Mouse (Mus musculus): ENCODE data around the gene Slc5a6. TPM values are rescaled to one million over a fixed set of nuclear protein-coding genes. Genes with fewer than 3 reads are reported as not detected.

The Slc5a6 gene
- total RNA-seq (2021): 10 to 100 TPM; 19.3 to 20.9 TPM
- long read RNA-seq, experiment 1, transcript Slc5a6-202 (18 exons, 3,436 nt): major isoform, 11 of 28 reads
- long read RNA-seq, experiment 1, partial matches to known transcripts: 0 of 28 reads
- long read RNA-seq, experiment 1, other reads (novel, unspliced or antisense): 17 of 28 reads
- long read RNA-seq, experiment 2, transcript Slc5a6-202 (18 exons, 3,436 nt): major isoform, 16 of 28 reads
- long read RNA-seq, experiment 2, partial matches to known transcripts: 3 of 28 reads
- long read RNA-seq, experiment 2, other reads (novel, unspliced or antisense): 6 of 28 reads

GRCm38 (mm10) chr5:31048763-31049641 is at the start of gene Slc5a6:
Gene Slc5a6 (minus strand): TSS chr5:31048924.
- peak; percentile 26 to 33 for DNase-seq (ENCODE audit: low spot score in 2 of 2)

- no peak for DNase-seq (ENCODE audit: low spot score in 2 of 2)
Observed at GRCm38 (mm10) chr5:31095711-31096480, 47.2 kb upstream of the Slc5a6 start.

- peak; percentile 63 to 82 for DNase-seq (ENCODE audit: low spot score in 2 of 2)
Observed at GRCm38 (mm10) chr5:31094799-31095691, 46.3 kb upstream of the Slc5a6 start.

- DNase-seq (ENCODE audit: low spot score in 2 of 2): peak in 1 of 2 experiments; percentile 56
Observed at GRCm38 (mm10) chr5:31094100-31094798, 45.5 kb upstream of the Slc5a6 start.

- peak; percentile 54 to 71 for DNase-seq (ENCODE audit: low spot score in 2 of 2)
Observed at GRCm38 (mm10) chr5:31093151-31094041, 44.7 kb upstream of the Slc5a6 start.

- DNase-seq (ENCODE audit: low spot score in 2 of 2): peak; percentile 74 to 82
Observed at GRCm38 (mm10) chr5:31092231-31092975, 43.7 kb upstream of the Slc5a6 start.

GRCm38 (mm10) chr5:31087131-31087530 is 38.4 kb upstream of the Slc5a6 start:
- no peak for DNase-seq (ENCODE audit: low spot score in 2 of 2)

- DNase-seq (ENCODE audit: low spot score in 2 of 2): no peak
Observed at GRCm38 (mm10) chr5:31086606-31087005, 37.9 kb upstream of the Slc5a6 start.

- no peak for DNase-seq (ENCODE audit: low spot score in 2 of 2)
Observed at GRCm38 (mm10) chr5:31083949-31084348, 35.2 kb upstream of the Slc5a6 start.

GRCm38 (mm10) chr5:31082935-31083625 is 34.4 kb upstream of the Slc5a6 start:
- no peak for DNase-seq (ENCODE audit: low spot score in 2 of 2)

GRCm38 (mm10) chr5:31082355-31082754 is 33.6 kb upstream of the Slc5a6 start:
- peak in 1 of 2 experiments; percentile 68 for DNase-seq (ENCODE audit: low spot score in 2 of 2)

- DNase-seq (ENCODE audit: low spot score in 2 of 2): no peak
Observed at GRCm38 (mm10) chr5:31081386-31081785, 32.7 kb upstream of the Slc5a6 start.

GRCm38 (mm10) chr5:31080795-31081164 is 32.1 kb upstream of the Slc5a6 start:
- DNase-seq (ENCODE audit: low spot score in 2 of 2): no peak

GRCm38 (mm10) chr5:31080059-31080794 is 31.5 kb upstream of the Slc5a6 start:
- peak; percentile 58 to 74 for DNase-seq (ENCODE audit: low spot score in 2 of 2)

- DNase-seq (ENCODE audit: low spot score in 2 of 2): no peak
Observed at GRCm38 (mm10) chr5:31076346-31076745, 27.6 kb upstream of the Slc5a6 start.

- DNase-seq (ENCODE audit: low spot score in 2 of 2): no peak
Observed at GRCm38 (mm10) chr5:31073176-31073575, 24.5 kb upstream of the Slc5a6 start.

- DNase-seq (ENCODE audit: low spot score in 2 of 2): no peak
Observed at GRCm38 (mm10) chr5:31071821-31072220, 23.1 kb upstream of the Slc5a6 start.
